Mouse (Mus musculus): ENCODE results near the gene Snx9.

The Snx9 gene

DNA sequence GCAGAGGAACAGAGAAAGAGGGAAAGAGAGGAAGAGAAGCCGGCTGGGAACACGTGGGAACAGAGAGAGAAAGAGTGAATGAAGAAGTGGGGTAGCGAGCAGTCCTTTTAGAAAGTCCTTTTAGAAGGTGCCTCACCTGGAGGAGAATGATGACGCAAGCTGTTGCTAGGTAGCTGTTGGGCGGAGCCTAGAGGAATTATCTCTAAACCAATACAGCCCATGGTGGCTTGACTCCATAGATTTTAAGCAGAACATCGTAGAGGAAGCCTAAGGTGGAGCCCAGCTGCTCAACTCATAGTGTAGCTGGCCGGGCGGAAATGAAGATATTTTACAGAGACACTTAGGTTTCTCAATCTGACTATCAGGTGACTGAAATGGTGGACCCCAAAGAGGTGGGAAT, 122.6 kb downstream of the Snx9 start:
- DNase-seq (ENCODE audit: low read depth in 1 of 2, low spot score in 2 of 2): no peak

DNA sequence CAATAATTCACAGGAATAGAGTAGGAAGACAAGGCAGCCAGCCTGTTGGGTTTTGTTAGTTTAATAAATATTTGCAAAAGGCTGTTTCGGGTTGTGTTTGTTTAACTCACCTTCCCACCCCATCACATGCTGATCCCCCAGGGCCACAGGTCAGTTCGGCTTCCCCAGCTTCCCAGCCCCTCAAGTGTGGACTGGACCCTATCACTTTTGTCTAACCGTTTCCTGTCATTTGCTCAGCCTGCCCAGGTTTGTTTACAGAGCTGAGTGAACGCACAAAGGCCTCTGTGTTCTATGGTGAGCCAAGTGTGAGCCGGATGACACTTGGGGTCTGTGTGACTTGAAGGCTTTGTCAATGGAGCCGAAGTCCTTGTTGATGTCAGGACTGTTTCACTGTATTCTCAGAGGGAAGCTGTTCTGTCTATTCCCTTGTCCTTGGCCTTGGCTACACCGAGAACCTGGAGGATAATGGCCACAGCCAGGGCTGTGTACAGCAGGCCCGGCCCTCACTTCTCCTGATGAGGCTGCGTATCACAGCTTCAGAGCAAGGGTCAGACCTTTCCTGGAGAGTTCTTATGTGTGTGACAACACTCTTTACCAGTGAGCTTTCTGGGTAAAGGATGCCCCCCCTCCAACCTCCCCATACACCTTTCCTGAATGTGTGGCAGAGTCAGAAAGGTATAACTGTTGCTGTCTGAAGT, 124.1 kb downstream of the Snx9 start:
- no peak for DNase-seq (ENCODE audit: low read depth in 1 of 2, low spot score in 2 of 2)

DNA sequence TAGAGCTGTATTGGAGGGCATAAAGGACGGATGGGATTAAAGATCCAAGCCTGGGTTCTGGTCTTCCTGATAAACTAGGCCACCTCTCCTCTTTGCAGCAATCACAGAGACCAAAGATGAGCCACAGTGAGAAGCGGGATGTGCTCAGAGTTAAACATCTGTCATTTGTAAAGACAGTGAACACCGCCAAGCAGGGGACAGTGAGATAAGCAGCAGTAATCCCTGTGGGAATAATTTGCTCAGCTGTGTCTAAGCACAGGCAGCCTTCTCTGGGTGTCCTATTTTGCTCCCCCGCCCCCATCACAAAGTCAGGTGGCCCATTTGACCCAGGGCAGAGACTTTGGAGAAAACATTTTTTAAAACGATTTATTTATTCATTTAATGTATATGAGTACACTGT, 125.6 kb downstream of the Snx9 start:
- no peak for DNase-seq (ENCODE audit: low read depth in 1 of 2, low spot score in 2 of 2)

GRCm38 (mm10) chr17:5968562-5968961, 127.4 kb downstream of the Snx9 start:
- DNase-seq (ENCODE audit: low read depth in 1 of 2, low spot score in 2 of 2): no peak

DNA sequence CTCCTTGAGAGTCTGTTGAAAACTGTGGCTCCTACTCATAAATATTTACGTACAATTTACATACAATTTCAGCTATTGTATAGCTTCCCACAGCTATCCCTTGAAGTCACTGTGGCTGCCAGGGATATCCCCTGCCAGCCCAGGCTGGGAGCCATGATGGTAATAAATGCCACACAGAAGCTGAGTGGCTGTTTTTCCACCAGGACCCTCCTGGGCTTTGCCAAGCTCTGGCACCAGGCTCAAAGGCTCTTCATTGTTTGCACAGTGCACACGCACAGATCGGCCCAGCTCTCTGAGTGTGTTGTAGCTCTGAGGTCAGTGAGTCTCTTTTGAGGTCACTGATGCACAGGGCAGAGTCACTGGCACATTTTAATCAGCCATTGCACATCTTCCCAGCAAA, 128.1 kb downstream of the Snx9 start:
- no peak for DNase-seq (ENCODE audit: low read depth in 1 of 2, low spot score in 2 of 2)

DNA sequence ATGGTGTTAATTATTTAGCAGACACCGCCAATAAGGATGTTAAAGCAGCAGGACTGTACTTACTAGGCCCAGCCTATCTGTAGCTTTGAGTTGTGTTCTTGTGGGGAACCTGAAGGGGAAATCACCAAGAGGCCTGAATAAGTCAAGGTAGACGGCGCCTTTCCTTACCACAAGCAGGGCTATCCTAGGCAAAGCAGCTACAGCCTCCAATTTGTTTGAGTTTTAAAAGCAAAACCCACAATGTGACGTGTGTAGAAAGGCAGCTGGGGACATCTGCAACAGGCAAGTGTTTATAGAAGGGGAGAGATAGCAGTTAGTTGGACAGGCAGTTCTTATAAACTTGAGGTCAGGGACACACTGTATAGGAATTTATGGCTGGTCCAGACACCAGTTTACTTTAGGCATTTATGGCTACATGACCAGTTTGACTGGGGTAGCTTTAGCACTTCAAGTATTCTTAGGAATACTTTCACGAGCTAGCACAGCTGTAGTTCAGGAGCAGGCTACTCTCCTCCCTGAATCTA, 129.2 kb downstream of the Snx9 start:
- no peak for DNase-seq (ENCODE audit: low read depth in 1 of 2, low spot score in 2 of 2)

DNA sequence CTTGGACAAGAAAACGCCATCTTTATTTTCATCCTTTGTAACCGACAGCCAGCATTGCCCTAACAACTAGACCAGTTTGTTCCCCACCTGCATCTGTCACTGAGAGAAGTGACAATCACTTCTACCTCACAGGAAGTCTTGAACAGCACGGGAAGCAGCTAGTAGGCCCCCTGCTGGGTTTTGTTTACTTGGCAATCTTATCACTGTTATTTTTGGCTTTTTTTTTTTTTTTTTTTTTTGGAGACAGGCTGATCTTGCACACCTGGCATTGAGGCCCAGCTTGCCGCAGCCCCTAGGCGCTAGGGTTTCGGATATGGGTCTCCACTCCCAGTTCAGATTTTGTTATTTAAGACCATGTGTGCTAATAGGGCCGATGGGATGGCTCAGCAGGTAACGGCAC, 132.4 kb downstream of the Snx9 start:
- DNase-seq (ENCODE audit: low read depth in 1 of 2, low spot score in 2 of 2): no peak

GRCm38 (mm10) chr17:5975099-5975977, 134.2 kb downstream of the Snx9 start:
- DNase-seq (ENCODE audit: low read depth in 1 of 2, low spot score in 2 of 2): peak; percentile 10 to 26

- no peak for DNase-seq (ENCODE audit: low read depth in 1 of 2, low spot score in 2 of 2)
Measured at GRCm38 (mm10) chr17:5976221-5977055, 135.3 kb downstream of the Snx9 start.

DNA sequence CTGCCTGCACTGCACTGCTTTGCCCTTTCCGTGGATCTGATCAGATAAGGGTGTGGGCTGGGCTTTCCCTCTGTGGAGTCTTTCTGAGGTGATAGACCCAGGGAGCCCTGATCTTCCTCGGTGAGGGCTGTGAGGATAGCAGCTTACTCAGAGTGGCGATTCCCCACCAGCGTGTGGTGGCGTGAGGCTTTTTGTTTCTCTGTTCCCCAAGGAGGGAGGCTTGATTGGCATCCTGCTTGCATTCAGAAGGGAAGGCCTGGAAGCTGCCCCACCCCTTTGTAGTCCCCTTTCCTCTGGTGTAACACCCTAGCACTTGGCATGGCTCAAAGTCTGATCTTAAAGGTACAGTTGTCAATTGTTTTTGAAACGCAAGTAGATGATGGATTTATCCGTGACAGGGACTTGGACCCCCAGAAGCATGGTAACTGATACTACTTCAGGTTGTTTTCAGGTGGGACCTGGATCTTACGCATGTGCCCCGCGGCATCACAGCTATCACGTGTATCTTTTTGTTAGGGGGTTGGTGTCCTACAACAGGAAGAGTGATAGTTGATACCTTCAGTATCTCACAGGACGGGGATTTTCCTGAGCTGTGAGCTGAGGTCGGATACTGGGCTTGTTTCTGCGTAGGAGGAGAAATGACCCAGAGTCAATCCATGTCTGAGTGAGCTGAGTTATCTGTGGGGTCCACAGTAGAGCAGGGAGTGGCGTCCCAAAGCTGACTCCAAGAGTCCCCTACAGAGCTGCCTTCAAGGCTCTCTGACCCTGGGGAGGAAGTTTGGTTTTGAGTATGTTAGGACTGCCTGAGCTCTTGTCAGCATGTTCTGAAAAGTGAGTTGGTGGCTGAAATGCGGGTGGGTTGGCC, 136.2 kb downstream of the Snx9 start:
- DNase-seq (ENCODE audit: low read depth in 1 of 2, low spot score in 2 of 2): no peak

GRCm38 (mm10) chr17:5977921-5978504, 136.9 kb downstream of the Snx9 start:
- DNase-seq (ENCODE audit: low read depth in 1 of 2, low spot score in 2 of 2): peak in 1 of 2 experiments; percentile 9

DNA sequence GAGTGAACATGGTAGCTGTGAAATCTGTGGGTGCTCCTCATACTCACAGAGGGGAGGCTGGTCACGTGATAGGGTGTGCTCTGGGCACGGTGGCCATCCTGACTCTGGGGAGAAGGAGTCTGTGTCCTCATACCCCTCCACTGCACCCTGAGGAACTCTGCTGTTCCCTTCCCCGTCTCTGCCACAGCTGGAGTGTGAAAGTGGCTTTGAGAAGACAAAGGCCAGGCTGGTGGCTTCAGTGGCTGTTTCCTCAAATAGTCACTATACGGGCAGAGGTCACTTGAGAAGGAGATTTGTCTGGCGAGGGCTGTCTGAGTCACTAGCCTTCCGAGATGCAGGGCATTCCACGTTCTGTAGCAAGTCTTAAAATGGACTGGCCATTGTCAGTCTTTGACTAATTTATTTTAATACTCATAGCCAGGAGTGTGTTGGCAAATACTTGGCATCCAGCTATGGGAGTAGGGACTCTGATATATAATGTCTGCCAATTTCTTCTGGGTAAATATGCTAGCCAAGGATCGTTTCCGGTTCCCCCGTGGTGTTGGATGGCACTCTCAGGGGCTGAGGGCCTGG, 137.5 kb downstream of the Snx9 start:
- peak in 1 of 2 experiments; percentile 13 for DNase-seq (ENCODE audit: low read depth in 1 of 2, low spot score in 2 of 2)

GRCm38 (mm10) chr17:5980860-5981259, 139.7 kb downstream of the Snx9 start:
- DNase-seq (ENCODE audit: low read depth in 1 of 2, low spot score in 2 of 2): no peak
